Mouse (Mus musculus): Measurements from ENCODE around the gene Abtb2.

DNA sequence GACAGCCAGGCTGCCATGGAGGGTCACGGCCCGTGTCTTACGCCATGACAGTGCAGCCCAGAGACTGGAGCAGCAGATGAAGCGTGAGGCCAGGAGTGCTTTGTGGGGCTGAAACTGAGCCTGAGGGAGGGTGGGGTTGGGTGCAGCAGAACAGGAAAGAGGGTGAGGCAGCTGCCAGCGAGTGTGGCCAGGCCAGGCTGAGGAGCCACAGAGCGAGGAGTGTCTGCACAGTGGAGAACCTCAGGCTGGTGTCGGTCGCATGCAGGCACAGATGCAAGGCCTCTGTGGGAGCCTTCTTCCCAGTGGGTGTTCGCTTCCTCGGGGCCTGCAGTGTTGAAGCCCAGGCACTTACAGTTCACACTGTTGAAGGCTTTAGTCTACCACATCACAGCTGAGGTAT lies 137.2 kb downstream of the Abtb2 start:
- TF ChIP-seq CTCF (IDR thresholded peaks at IDR 0.05; ENCODE audit: control insufficient read depth, insufficient read depth, low read length) (no peak), POLR2A (IDR thresholded peaks at IDR 0.05; ENCODE audit: borderline replicate concordance, control insufficient read depth, low read depth, low read length) (no peak)

Measured in bone marrow, adult 2 months (tissue).